Mouse (Mus musculus) liver, embryonic 16.5 days (tissue): ENCODE measurements at regions not wholly inside any gene's neighbourhood (a gene's known extent, or its start where the extent isn't known, plus 50 kb on each side); places are given as distances from the start of the nearest gene placed in this dataset.

Experiments used
- ATAC-seq: fragments of 200-750 bp; cut with Nextera tagmentation; 2 replicates; pipeline ENCODE4 v1.8.0; 2017; ENCODE audit warnings: low read depth, mild to moderate bottlenecking, moderate number of reproducible peaks, moderate library complexity
- H3K27ac ChIP-seq: fragments of 300-500 bp; sonication (generic); 2 replicates; pipeline ENCODE4 v1.5.1; 2014; ENCODE audit warnings: mild to moderate bottlenecking, low read length
- H3K27me3 ChIP-seq: fragments of 300-500 bp; sonication (generic); 2 replicates; pipeline ENCODE4 v1.6.1; 2014; ENCODE audit warnings: low read depth, low read length, mixed read lengths; ENCODE audit not compliant: control insufficient read depth, insufficient read depth
- H3K36me3 ChIP-seq: fragments of 300-500 bp; sonication (generic); 2 replicates; pipeline ENCODE4 v1.6.1; 2014; ENCODE audit warnings: mild to moderate bottlenecking; ENCODE audit not compliant: control insufficient read depth, insufficient read depth
- H3K4me1 ChIP-seq: fragments of 300-500 bp; sonication (generic); 2 replicates; pipeline ENCODE4 v1.6.1; 2014; ENCODE audit warnings: low read depth, low read length, mixed read lengths; ENCODE audit not compliant: control insufficient read depth
- H3K4me2 ChIP-seq: fragments of 300-500 bp; sonication (generic); 2 replicates; pipeline ENCODE4 v1.6.1; 2014; ENCODE audit warnings: low read depth, low read length, mixed read lengths
- H3K4me3 ChIP-seq: fragments of 300-500 bp; sonication (generic); 2 replicates; pipeline ENCODE4 v1.5.1; 2014; ENCODE audit warnings: low read depth, mild to moderate bottlenecking, low read length
- H3K9ac ChIP-seq: fragments of 300-500 bp; sonication (generic); 2 replicates; pipeline ENCODE4 v1.6.1; 2014; ENCODE audit warnings: low read depth, low read length
- H3K9me3 ChIP-seq: fragments of 300-500 bp; sonication (generic); replicated peaks from 2 replicates; pipeline ENCODE4 v1.6.1; 2016; ENCODE audit warnings: low read length; ENCODE audit not compliant: control insufficient read depth
- WGBS: fragments of 180-500 bp; shearing (Covaris S2); extraction: QIAGEN DNeasy Blood & Tissue Kit; methylation state at CpG from one replicate; pipeline ENCODE4 v1.1.7; 2014; ENCODE audit not compliant: insufficient replicate concordance; 5-methylcytosine and 5-hydroxymethylcytosine counted together

GRCm38 (mm10) chr13:60071595-60071994, 105.6 kb downstream of the Gas1 start:
- no peak overlapping the region for H3K4me3 ChIP-seq
- H3K27ac ChIP-seq, result no peak overlapping the region
- WGBS, result 63% methylated on average over 9 of the region's 9 CpGs
- no peak for ATAC-seq
- no peaks in the 10 kb centered on the region for H3K27me3 ChIP-seq
- H3K4me2 ChIP-seq, result no peak overlapping the region
- no peaks in the 10 kb centered on the region for H3K9me3 ChIP-seq
- no peaks in the 10 kb centered on the region for H3K4me1 ChIP-seq
- H3K9ac ChIP-seq, result no peak overlapping the region
- no peaks in the 10 kb centered on the region for H3K36me3 ChIP-seq

GRCm38 (mm10) chr13:60069196-60069595, 108.0 kb downstream of the Gas1 start:
- Histone ChIP-seq H3K9me3 (no peaks in the 10 kb centered on the region), H3K27me3 (no peaks in the 10 kb centered on the region), H3K4me2 (no peak overlapping the region), H3K4me3 (no peak overlapping the region), H3K36me3 (no peaks in the 10 kb centered on the region), H3K9ac (no peak overlapping the region), H3K4me1 (no peaks in the 10 kb centered on the region), H3K27ac (no peak overlapping the region)
- no peak for ATAC-seq
- WGBS, result 60% methylated on average over 9 of the region's 9 CpGs

- 72% methylated on average over 9 of the region's 9 CpGs for WGBS
- H3K9me3 ChIP-seq, result no peaks in the 10 kb centered on the region
Measured at GRCm38 (mm10) chr13:60067325-60067724, 109.8 kb downstream of the Gas1 start.

GRCm38 (mm10) chr13:60061589-60061988, 115.6 kb downstream of the Gas1 start:
- 61% methylated on average over 6 of the region's 6 CpGs for WGBS
- no peak for ATAC-seq
- Histone ChIP-seq H3K27me3 (no peaks in the 10 kb centered on the region), H3K9ac (no peak overlapping the region), H3K36me3 (no peaks in the 10 kb centered on the region), H3K4me1 (no peaks in the 10 kb centered on the region), H3K4me2 (no peak overlapping the region), H3K4me3 (no peak overlapping the region), H3K9me3 (no peaks in the 10 kb centered on the region), H3K27ac (no peak overlapping the region)

More at GRCm38 (mm10) chr13:60067325-60067724, 109.8 kb downstream of the Gas1 start:
- Histone ChIP-seq H3K27me3 (no peaks in the 10 kb centered on the region), H3K9ac (no peak overlapping the region), H3K4me1 (no peaks in the 10 kb centered on the region), H3K27ac (no peak overlapping the region), H3K36me3 (no peaks in the 10 kb centered on the region), H3K4me3 (no peak overlapping the region), H3K4me2 (no peak overlapping the region)
- ATAC-seq, result no peak

- H3K27ac ChIP-seq, result no peak overlapping the region
- no peaks in the 10 kb centered on the region for H3K36me3 ChIP-seq
- WGBS, result 62% methylated on average over 13 of the region's 13 CpGs
- no peaks in the 10 kb centered on the region for H3K27me3 ChIP-seq
- H3K4me3 ChIP-seq, result no peak overlapping the region
- no peaks in the 10 kb centered on the region for H3K4me1 ChIP-seq
- H3K9ac ChIP-seq, result no peak overlapping the region
- no peak for ATAC-seq
- no peak overlapping the region for H3K4me2 ChIP-seq
- no peaks in the 10 kb centered on the region for H3K9me3 ChIP-seq
Measured at GRCm38 (mm10) chr13:60057761-60058274, 119.3 kb downstream of the Gas1 start.

- Histone ChIP-seq H3K27ac (no peak overlapping the region), H3K4me3 (no peak overlapping the region), H3K4me1 (no peaks in the 10 kb centered on the region), H3K36me3 (no peaks in the 10 kb centered on the region), H3K9me3 (no peaks in the 10 kb centered on the region), H3K27me3 (no peaks in the 10 kb centered on the region), H3K4me2 (no peak overlapping the region), H3K9ac (no peak overlapping the region)
- 52% methylated on average over 3 of the region's 3 CpGs for WGBS
- ATAC-seq, result no peak
Measured at GRCm38 (mm10) chr13:60054531-60054930, 122.6 kb downstream of the Gas1 start.

GRCm38 (mm10) chr13:60054081-60054480, 123.1 kb downstream of the Gas1 start:
- no peak for ATAC-seq
- 37% methylated on average over 9 of the region's 9 CpGs for WGBS

GRCm38 (mm10) chr13:60051866-60052265, 125.3 kb downstream of the Gas1 start:
- Histone ChIP-seq H3K36me3 (no peaks in the 10 kb centered on the region), H3K4me3 (no peak overlapping the region), H3K9me3 (no peaks in the 10 kb centered on the region), H3K4me1 (no peaks in the 10 kb centered on the region), H3K27ac (no peak overlapping the region), H3K9ac (no peak overlapping the region), H3K27me3 (no peaks in the 10 kb centered on the region), H3K4me2 (no peak overlapping the region)
- no peak for ATAC-seq
- WGBS, result 39% methylated on average over 1 of the region's 1 CpGs

More at GRCm38 (mm10) chr13:60054081-60054480, 123.1 kb downstream of the Gas1 start:
- no peaks in the 10 kb centered on the region for H3K9me3 ChIP-seq
- no peak overlapping the region for H3K27ac ChIP-seq
- H3K9ac ChIP-seq, result no peak overlapping the region
- no peaks in the 10 kb centered on the region for H3K36me3 ChIP-seq
- no peak overlapping the region for H3K4me2 ChIP-seq
- no peak overlapping the region for H3K4me3 ChIP-seq
- no peaks in the 10 kb centered on the region for H3K4me1 ChIP-seq
- H3K27me3 ChIP-seq, result no peaks in the 10 kb centered on the region

GRCm38 (mm10) chr13:60050799-60051580, 126.2 kb downstream of the Gas1 start:
- Histone ChIP-seq H3K4me2 (no peak overlapping the region), H3K4me3 (no peak overlapping the region), H3K36me3 (no peaks in the 10 kb centered on the region), H3K27me3 (no peaks in the 10 kb centered on the region), H3K27ac (no peak overlapping the region), H3K4me1 (no peaks in the 10 kb centered on the region), H3K9ac (no peak overlapping the region), H3K9me3 (no peaks in the 10 kb centered on the region)
- ATAC-seq, result no peak
- 47% methylated on average over 9 of the region's 9 CpGs for WGBS
